Mouse (Mus musculus) kidney, postnatal 0 days (tissue): ENCODE measurements around the gene Id1. TPM values are rescaled to one million over a fixed set of nuclear protein-coding genes. Genes with fewer than 3 reads are reported as not detected.
A peak's percentile ranks its signal among the peaks of the same experiment; 100 is the strongest.

Experiments
- ATAC-seq: fragments of 200-750 bp; cut with Nextera tagmentation; replicated peaks from 2 replicates; pipeline ENCODE4 v1.8.0; 2017; ENCODE audit warnings: low read depth, moderate number of reproducible peaks, moderate TSS enrichment, moderate library complexity; ENCODE audit not compliant: low FRiP score
- DNase-seq: peaks from one replicate; pipeline ENCODE4 v3.0.0-alpha.2; 2016; ENCODE audit warnings: low spot score
- H3K27ac ChIP-seq: fragments of 300-500 bp; sonication (generic); 2 replicates; pipeline ENCODE4 v1.5.1; 2014; ENCODE audit warnings: mild to moderate bottlenecking
- H3K27me3 ChIP-seq: fragments of 300-500 bp; sonication (generic); 2 replicates; pipeline ENCODE4 v1.6.1; 2014; ENCODE audit warnings: low read length, mixed read lengths; ENCODE audit not compliant: insufficient read depth
- H3K36me3 ChIP-seq: fragments of 300-500 bp; sonication (generic); 2 replicates; pipeline ENCODE4 v1.6.1; 2014; ENCODE audit warnings: low read length, mixed read lengths; ENCODE audit not compliant: insufficient read depth
- H3K4me1 ChIP-seq: fragments of 300-500 bp; sonication (generic); replicated peaks from 2 replicates; pipeline ENCODE4 v1.6.1; 2014; ENCODE audit warnings: antibody characterized with exemption, low read length, mixed read lengths; ENCODE audit not compliant: insufficient read depth
- H3K4me2 ChIP-seq: fragments of 300-500 bp; sonication (generic); 2 replicates; pipeline ENCODE4 v1.6.1; 2014; ENCODE audit warnings: mild to moderate bottlenecking, low read length, moderate library complexity, mixed read lengths
- H3K4me3 ChIP-seq: fragments of 300-500 bp; sonication (generic); replicated peaks from 2 replicates; pipeline ENCODE4 v1.5.1; 2014; ENCODE audit warnings: low read depth, low read length
- H3K9ac ChIP-seq: fragments of 300-500 bp; sonication (generic); 2 replicates; pipeline ENCODE4 v1.6.1; 2014; ENCODE audit warnings: low read depth, low read length
- H3K9me3 ChIP-seq: fragments of 300-500 bp; sonication (generic); replicated peaks from 2 replicates; pipeline ENCODE4 v1.6.1; 2016; ENCODE audit warnings: low read length, inconsistent platforms, mixed read lengths
- CTCF ChIP-seq: IDR thresholded peaks from 2 replicates; pipeline ENCODE4 v1.5.1; 2016; ENCODE audit warnings: antibody characterized with exemption, low read depth, mild to moderate bottlenecking, moderate library complexity
- WGBS: fragments of 180-500 bp; shearing (Covaris S2); extraction: QIAGEN DNeasy Blood & Tissue Kit; methylation state at CpG from one replicate; pipeline ENCODE4 v1.1.7; 2014; 5-methylcytosine and 5-hydroxymethylcytosine counted together
- polyA plus RNA-seq: library from polyadenylated mRNA; unstranded; fragments of >200 nt; fragmentation: Nextera tagmentation; extraction: Ambion mirVana; gene quantifications from 2 replicates; pipeline ENCODE4 v1.2.1, GENCODE M21; 2015

Gene Id1
- polyA plus RNA-seq, 1 experiment from 2014 or later, result 194 TPM

GRCm38 (mm10) chr2:152726213-152726612 lies 9.8 kb upstream of the Id1 start:
- peaks cover 39% of the 10 kb centered on the region for H3K4me1 ChIP-seq
- no peak for DNase-seq
- no peaks in the 10 kb centered on the region for H3K9me3 ChIP-seq
- no peak for TF ChIP-seq CTCF
- no peak overlapping the region for H3K9ac ChIP-seq
- no peak overlapping the region for H3K4me2 ChIP-seq
- no peak for ATAC-seq
- H3K36me3 ChIP-seq, result no peaks in the 10 kb centered on the region
- H3K27me3 ChIP-seq, result no peaks in the 10 kb centered on the region
- no peak overlapping the region for H3K4me3 ChIP-seq
- WGBS, result 84% methylated on average over 6 of the region's 6 CpGs
- no peak overlapping the region; the same call in 1 of the 2 replicates for H3K27ac ChIP-seq

- no peaks in the 10 kb centered on the region for H3K27me3 ChIP-seq
- H3K36me3 ChIP-seq, result no peaks in the 10 kb centered on the region
- no peak for TF ChIP-seq CTCF
- H3K4me2 ChIP-seq, result no peak overlapping the region
- DNase-seq (no peak), ATAC-seq (no peak)
- H3K9me3 ChIP-seq, result no peaks in the 10 kb centered on the region
- H3K9ac ChIP-seq, result no peak overlapping the region
- WGBS, result 30% methylated on average over 6 of the region's 6 CpGs
- H3K4me3 ChIP-seq, result no peak overlapping the region
- peak overlapping the region; percentile 84 for H3K27ac ChIP-seq
- H3K4me1 ChIP-seq, result peaks cover 39% of the 10 kb centered on the region
Measured at GRCm38 (mm10) chr2:152726751-152727335, 9.2 kb upstream of the Id1 start.

- H3K4me2 ChIP-seq, result no peak overlapping the region
- WGBS, result 76% methylated on average over 14 of the region's 14 CpGs
- no peak for ATAC-seq
- no peaks in the 10 kb centered on the region for H3K36me3 ChIP-seq
- H3K9ac ChIP-seq, result no peak overlapping the region
- peak; percentile 68 for DNase-seq
- H3K4me3 ChIP-seq, result no peak overlapping the region
- H3K9me3 ChIP-seq, result no peaks in the 10 kb centered on the region
- H3K4me1 ChIP-seq, result peaks cover 39% of the 10 kb centered on the region
- H3K27me3 ChIP-seq, result no peaks in the 10 kb centered on the region
- TF ChIP-seq CTCF, result no peak
- H3K27ac ChIP-seq, result peak overlapping the region; percentile 84
Measured at GRCm38 (mm10) chr2:152727795-152728510, 8.1 kb upstream of the Id1 start.

GRCm38 (mm10) chr2:152728594-152728993 lies 7.5 kb upstream of the Id1 start:
- H3K9me3 ChIP-seq, result no peaks in the 10 kb centered on the region
- no peak overlapping the region for H3K9ac ChIP-seq
- no peak overlapping the region for H3K4me2 ChIP-seq
- TF ChIP-seq CTCF, result no peak
- ATAC-seq (no peak), DNase-seq (no peak)
- H3K36me3 ChIP-seq, result no peaks in the 10 kb centered on the region
- H3K27ac ChIP-seq, result peak overlapping the region; percentile 84
- H3K4me3 ChIP-seq, result no peak overlapping the region
- no peaks in the 10 kb centered on the region for H3K27me3 ChIP-seq
- peaks cover 39% of the 10 kb centered on the region for H3K4me1 ChIP-seq
- WGBS, result 69% methylated on average over 7 of the region's 7 CpGs

- WGBS, result 28% methylated on average over 8 of the region's 8 CpGs
- no peak overlapping the region for H3K4me2 ChIP-seq
- H3K27me3 ChIP-seq, result no peaks in the 10 kb centered on the region
- H3K4me1 ChIP-seq, result peaks cover 34% of the 10 kb centered on the region
- ATAC-seq, result peak; percentile 44
- H3K27ac ChIP-seq, result peak overlapping the region; percentile 84
- H3K9ac ChIP-seq, result 0 out of 2 replicates have a peak overlapping the region, but pooled peaks have one; percentile 35
- no peak for TF ChIP-seq CTCF
- H3K9me3 ChIP-seq, result no peaks in the 10 kb centered on the region
- no peak overlapping the region for H3K4me3 ChIP-seq
- no peaks in the 10 kb centered on the region for H3K36me3 ChIP-seq
- DNase-seq, result peak; percentile 47
Measured at GRCm38 (mm10) chr2:152729013-152729635, 6.9 kb upstream of the Id1 start.

GRCm38 (mm10) chr2:152729636-152730020 lies 6.4 kb upstream of the Id1 start:
- peak; percentile 72 for DNase-seq
- Histone ChIP-seq H3K27me3 (no peaks in the 10 kb centered on the region), H3K4me2 (no peak overlapping the region), H3K36me3 (no peaks in the 10 kb centered on the region), H3K9ac (0 out of 2 replicates have a peak overlapping the region, but pooled peaks have one; percentile 35), H3K4me1 (peaks cover 35% of the 10 kb centered on the region), H3K27ac (peak overlapping the region; percentile 84), H3K9me3 (no peaks in the 10 kb centered on the region), H3K4me3 (no peak overlapping the region)
- TF ChIP-seq CTCF, result no peak
- peak; percentile 65 for ATAC-seq
- 28% methylated on average over 7 of the region's 7 CpGs for WGBS
